Mouse (Mus musculus): ENCODE data around the gene Lins1. TPM values are rescaled to one million over a fixed set of nuclear protein-coding genes. Genes with fewer than 3 reads are reported as not detected.

Gene Lins1
- total RNA-seq (2021) = 1 to 10 TPM; 9.4 to 9.9 TPM
- long read RNA-seq, experiment 1, full-length matches to known transcripts = 2 of 3 reads
- long read RNA-seq, experiment 1, partial matches to known transcripts = 0 of 3 reads
- long read RNA-seq, experiment 1, other reads (novel, unspliced or antisense) = 1 of 3 reads
- long read RNA-seq, experiment 2, full-length matches to known transcripts = 3 of 9 reads
- long read RNA-seq, experiment 2, partial matches to known transcripts = 2 of 9 reads
- long read RNA-seq, experiment 2, other reads (novel, unspliced or antisense) = 4 of 9 reads

DNA sequence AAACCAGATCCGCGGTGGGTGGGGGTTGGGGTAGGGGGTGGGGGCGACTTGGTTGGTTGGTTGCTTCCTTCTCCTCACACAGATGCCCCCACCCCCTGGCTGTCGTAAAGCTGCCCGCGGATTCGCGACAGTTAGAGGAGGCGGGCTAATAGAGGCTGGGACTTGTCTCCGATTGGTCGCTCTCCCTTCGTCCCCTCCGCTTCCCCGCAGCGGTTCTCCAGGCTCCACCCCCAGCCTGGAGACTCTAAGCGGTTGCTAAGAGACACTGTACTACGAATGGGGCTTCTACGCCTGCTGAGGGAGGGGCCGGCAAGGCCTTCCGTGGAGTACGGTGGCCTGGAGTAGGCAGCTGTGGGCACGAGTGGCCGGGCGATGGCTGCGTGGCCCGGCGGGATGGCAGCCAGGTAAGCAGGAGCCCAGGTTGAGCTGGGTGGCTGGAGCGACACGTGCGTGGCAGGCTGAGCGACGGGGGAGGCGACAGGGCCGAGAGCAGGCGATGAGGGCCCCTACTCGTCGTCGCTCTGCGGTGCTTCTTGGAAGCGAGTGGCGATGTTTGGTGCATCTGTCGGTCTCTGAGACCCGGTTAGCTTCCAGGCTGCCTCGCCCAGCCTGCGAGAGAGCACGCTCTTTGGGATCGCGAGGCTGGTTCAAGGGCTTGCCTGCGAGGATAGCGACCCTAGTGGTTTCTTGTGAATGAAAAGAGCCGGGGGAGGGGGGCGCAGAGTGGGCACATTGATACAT, at the start of gene Lins1:
Gene Lins1, plus strand, starts transcription at position 270 of the 741 bp plus-strand sequence.
- peak; percentile 97 to 99 for DNase-seq (ENCODE audit: low spot score in 2 of 2)

DNA sequence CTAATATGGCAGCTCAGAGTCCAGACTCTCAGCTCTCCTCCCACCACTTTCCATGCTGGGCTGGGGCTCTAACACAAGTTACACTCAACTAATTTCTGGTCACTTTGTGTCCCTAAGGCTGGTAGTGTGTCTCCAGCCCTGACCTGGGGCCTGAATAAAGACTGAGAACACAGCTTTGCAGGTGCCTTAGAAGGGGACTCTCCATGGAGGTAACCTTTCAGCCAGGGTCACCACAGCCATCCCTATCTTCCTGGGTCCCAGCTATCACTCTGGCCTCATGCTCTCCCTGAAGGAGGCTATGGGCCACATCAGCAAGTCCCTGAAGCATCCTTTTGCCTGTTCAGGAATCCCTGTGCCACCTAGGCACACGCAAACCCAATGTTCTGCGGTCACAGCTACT, 44.0 kb upstream of the Lins1 start:
- no peak for DNase-seq (ENCODE audit: low spot score in 2 of 2)

DNA sequence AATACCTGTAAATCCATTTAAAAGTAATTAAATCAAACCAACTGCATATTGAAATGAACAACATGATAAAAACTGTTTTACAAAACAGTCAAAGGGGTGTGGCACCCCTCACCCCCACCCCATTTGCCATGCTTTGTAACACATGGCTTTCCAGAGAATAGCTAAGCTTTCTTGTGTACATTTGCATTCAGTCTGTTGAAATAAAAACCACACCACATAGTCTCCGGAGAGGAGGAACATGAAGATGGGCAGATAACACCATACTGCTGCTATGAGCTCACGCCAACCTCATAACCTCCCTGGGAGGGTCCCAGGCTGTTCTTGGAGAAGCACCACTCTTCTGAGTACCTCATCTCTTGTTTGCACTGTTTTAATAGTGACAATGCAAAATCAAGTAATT, 40.5 kb upstream of the Lins1 start:
- no peak for DNase-seq (ENCODE audit: low spot score in 2 of 2)

DNA sequence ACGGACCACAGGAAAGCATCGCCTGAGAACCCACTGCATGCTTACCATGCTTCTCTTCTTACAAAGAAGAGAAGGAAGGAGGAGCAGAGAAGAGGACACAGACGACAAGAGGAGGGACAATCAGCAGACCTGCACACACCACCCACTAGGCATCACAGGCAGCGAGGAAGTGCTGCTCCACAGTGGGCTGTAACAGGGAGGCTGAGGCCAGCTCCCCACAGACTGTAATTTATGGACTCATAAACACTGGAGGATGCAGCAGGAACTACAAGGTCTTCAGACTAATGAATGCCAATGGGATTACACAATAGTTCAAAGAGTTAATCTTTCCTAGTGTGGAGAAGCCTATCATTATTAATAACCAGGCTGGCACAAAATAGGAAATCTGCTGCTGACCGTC, 38.8 kb upstream of the Lins1 start:
- no peak for DNase-seq (ENCODE audit: low spot score in 2 of 2)

DNA sequence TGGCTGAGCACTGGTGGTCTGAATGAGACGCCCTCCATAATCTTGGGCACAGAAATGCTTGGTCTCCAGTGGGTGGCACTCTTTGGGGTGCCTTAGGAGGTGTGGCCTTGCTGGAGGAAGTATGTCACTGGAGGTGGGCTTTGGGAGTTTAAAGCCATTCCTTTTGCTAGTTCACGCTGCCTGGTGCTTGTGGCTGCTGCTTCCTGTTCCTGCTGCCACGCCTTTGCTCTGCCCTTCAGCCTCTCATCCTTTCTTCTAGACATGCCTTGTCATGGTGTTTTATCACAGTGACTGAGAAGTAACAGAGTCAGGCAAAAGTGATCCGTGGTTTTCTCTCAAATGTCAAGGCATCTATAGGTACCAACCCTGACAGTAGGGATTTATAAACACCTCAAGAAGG, 37.5 kb upstream of the Lins1 start:
- DNase-seq (ENCODE audit: low spot score in 2 of 2) = no peak

DNA sequence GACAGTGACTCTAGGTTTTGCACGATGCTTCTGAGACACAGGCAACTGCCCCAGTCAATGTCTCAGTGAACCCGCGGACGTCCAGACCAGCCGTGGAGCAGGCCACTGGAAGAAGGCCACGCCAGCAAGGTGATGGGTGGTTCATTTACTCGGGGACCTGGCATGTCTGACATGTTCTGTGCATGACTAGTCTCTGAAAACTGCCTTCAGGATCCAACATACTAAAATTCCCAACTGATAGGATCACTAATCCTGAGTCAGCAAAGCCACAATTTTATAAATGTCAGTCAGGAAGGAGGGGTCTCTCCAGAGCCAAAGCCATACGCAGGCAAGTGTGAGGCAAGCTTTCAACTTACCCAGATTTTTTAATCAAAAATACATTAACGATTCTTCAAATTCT, 36.1 kb upstream of the Lins1 start:
- DNase-seq (ENCODE audit: low spot score in 2 of 2) = no peak

DNA sequence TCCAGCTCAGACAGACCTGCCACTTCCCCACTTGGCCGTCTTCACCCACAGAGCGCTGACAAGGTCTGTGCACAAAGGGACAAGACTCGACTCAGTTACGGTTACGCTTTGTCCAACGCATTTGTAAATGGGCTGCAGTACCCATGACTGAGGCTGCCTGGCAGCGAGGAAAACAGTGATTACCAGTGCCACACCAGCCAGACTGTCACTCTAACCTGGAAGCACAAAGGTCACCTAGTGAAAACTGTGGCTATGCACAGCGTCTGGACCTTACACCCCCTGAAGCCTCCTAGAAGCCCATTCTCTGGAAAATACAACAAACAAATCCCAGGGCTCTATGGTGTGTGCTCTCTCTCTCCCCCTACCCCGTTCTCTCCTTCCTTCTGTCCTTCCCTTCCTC, 34.2 kb upstream of the Lins1 start:
- DNase-seq (ENCODE audit: low spot score in 2 of 2) = no peak

DNA sequence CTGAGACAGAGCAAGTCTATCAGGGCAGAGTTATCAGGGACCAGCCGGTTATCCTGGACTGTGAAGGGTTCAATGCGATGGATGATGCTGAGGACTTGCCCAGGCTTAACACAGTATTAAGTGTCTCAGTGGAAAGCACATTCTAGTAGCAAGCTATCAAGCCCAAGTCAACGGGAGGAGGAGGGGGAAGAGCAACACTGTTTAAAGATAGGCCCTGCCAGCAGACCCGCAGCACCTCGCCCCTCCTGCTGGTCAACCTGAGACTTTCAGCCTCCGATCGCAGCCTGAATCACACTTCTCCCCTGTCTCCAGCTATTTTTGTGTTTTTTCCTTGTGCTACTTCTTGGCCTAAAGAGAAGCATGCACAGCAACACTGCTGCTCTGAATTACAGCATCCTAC, 29.4 kb upstream of the Lins1 start:
- DNase-seq (ENCODE audit: low spot score in 2 of 2) = no peak

DNA sequence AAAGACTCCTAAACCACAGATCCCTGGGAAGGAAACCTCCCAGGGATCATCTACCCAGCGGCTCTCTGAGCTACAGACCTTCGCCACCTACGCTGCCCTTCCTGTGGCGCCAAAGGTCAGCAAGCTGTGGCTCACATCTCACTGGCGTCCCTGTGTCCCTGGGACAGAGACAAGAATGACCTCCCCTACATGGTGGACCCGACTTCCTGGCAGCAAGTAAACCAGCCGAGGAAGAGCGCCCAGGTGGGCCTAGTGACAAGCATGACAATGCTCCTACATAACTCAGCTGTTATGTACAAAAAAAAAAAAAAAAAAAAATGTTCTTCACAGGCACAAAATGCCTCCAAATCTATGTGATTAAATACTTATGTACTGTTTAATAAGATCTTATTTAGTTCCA, 28.7 kb upstream of the Lins1 start:
- no peak for DNase-seq (ENCODE audit: low spot score in 2 of 2)

DNA sequence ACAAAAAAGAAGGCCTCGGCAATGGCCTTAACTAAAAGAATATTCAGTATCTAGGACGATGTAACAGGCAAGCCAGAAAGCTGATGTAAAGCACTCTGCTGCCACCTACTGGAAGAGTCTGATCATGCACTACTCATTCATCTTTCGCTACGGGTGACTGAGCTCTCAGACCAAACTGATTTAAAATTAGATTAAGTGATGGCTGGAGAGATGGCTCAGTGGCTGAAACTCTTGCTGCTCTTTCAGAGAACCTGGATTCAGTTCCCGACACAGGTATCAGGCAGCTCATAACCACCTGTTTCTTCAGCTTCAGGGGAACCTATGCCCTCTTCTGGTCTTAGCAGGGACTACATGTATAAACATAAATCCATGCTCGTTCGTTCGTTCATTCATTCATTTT, 28.1 kb upstream of the Lins1 start:
- peak; percentile 83 to 87 for DNase-seq (ENCODE audit: low spot score in 2 of 2)

DNA sequence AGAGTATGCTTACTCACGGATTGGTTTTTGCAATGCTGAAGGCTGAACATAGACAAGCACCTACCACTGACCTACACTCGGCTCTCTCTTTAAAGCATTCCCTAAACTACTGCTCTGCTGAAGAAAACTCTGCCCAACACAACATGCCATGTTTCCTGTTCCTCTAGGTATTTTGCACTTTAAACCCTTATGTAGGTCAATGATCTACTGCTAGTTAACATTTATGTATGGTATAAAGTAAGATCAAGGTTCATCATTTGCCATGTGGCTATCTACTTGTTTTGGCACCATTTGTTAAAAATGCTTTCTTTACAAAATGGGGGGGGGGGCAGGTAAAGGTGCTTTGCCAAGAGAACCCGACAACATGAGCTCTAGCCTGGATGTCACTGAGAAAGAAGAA, 26.1 kb upstream of the Lins1 start:
- no peak for DNase-seq (ENCODE audit: low spot score in 2 of 2)

DNA sequence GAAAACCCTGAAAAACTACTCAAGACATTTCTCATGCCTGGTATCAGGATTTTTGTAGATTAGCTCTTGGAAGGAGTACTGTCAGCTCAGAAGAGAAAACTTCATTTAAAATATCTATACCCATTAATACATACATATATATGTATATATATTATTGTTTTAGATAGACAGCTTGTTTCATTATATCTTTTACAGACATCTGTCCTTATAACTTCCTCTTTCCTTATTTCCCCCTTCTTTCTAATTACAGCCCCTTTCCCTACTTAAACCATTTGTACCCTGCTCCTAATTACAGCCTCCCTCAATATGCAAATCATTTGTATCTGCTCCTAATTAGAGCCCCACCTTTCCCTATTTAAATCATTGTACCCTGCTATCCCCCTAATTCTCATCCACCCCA, 22.6 kb upstream of the Lins1 start:
- no peak for DNase-seq (ENCODE audit: low spot score in 2 of 2)

DNA sequence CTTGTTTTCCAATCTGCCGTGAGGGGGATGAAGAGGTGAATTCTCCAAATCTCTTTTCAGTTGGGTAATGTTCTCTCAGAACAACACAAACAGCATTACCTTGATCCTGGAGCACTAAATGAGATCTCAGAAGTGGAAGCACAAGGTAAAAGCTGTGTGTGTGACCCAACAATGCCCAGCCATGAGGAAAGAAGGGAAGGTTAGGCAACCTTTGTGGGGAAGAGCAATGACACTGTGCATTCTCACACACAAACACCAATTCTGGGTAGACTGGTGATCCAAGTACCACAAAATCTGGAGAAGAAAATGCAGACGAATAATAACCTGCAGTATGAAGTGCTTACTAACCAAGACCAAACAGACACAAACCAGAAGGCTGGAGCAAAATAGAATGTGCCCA, 13.9 kb upstream of the Lins1 start:
- no peak for DNase-seq (ENCODE audit: low spot score in 2 of 2)

DNA sequence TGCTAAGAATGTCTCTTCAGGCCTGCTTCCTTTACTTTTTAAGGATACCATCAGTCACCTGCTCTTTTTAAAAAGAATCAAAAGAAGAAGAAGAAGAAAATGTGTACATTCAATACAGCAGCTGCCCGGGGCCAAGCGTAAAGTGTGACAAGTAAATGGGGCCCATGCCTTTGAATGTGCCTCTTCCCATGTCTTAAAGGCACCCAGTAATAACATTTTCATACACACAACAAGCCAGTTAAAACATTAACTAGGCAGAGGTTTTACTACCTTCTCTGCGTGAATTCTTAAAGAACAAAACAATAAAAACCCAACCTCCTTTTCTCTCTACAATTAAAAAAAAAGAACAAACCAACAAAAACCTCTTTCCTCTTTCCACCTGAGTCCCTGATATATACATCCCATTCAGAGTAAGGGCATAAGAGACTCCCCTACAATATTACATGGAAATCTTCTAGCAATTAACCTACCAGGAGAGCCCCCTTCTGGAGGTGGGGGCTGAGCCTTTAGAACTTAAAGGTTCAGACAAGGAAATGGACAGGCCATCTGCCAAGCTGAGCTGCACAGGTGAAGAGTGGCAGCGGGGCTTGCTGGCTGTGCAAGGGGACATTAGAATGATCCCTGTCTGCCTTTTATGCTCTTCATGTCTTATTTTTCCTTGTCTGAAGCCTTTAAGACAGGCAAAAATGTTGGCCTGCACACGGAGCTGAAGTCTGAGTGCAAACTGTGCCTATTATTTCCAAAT, 7.4 kb upstream of the Lins1 start:
- no peak for DNase-seq (ENCODE audit: low spot score in 2 of 2)

DNA sequence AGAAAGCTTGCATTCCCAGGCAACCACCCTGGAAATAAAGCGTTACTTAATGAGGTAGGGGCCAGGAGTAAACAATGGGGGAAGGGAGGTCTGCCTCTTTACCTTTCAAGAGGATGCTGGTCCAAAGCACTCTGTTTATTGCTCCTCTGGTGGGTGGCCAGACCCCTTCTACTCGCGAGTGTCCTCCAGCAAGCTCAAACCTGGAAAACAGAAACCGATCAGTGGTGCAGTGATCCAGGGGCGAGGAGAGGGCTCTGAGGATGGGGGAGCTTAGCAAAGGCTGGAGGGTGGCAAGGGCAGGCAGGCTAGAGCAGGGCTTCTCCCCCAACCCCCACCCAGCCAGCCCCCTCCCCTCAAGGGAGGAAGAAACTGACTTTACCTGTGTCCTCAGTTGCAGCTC, 968 bp upstream of the Lins1 start:
- DNase-seq (ENCODE audit: low spot score in 2 of 2) = no peak

DNA sequence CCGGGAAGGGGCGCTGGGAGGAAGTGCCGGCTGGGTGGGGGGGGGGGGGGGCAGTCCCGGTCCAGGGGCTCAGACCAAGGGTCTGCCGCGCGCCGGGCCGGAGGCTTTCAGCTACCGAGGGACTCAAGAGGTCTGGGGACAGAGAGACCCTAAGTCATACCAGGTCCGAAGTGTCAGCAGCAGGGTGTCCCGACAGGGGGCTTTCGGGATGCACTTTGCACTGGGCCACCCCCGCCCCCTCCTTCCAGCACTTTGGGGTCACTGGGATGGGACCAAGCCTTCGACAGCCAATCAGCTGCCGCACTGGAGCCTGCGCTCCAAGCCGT, 432 bp upstream of the Lins1 start, which contains the start of gene Asb7:
Gene Asb7, minus strand, starts transcription at position 303 of the 326 bp plus-strand sequence.
- DNase-seq (ENCODE audit: low spot score in 2 of 2) = peak in 1 of 2 experiments; percentile 26

DNA sequence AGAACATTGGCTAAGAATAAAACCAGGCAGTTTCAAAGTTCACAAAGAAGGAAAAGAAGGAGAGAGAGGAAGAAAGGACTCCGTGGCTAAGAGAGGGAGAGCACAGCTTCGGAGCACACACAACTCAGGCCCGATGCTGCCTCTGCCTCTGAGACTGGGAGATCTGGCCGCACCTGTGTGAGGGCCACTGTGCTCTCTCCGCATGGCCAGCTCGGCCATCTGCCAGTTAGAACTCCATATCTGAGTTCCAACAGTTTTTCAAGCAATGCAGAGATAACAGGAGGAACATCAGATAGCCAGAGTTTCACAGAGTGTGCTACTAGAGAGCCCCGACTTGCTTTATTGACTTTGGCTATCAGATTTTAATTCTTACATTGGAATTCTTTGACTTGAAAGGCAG, 4.8 kb downstream of the Lins1 start:
- DNase-seq (ENCODE audit: low spot score in 2 of 2) = no peak

DNA sequence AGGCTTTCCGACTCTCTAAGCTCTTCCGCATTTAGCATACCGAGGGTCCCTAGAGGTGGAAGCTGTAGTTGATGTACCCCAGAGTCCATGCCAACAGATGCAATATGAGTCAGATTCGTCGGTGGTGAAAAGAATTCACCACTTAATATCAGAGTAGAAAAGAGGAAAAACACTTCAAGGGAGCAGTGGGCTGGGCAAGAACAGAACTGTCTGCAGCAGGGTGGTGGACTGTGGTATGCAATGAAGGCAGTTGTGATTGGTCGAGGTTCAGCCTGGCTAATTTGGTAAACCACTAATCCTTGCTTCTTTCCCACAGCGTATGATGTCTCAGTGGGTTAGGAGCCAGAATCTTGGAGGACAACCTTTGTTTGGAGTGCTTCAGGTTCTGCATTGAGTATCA, 13.0 kb downstream of the Lins1 start:
- no peak for DNase-seq (ENCODE audit: low spot score in 2 of 2)

DNA sequence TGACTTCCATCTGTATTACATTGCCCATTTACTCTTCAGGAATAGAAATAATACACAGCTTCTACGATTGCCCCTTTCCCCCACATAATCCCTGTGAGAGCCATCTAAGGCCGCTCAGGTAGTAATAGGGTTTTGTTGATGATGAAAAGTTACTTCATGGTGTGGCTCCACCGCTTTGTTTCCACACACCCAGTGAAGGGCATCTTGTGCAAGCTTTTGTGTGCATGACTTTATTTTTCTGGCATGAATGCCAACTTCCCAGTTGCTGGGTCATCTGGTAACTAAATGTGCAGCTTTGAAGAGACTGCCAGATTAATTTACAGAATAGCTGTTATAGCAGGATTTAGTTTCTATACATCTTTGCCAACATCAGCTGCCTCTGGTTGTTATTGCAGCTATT, 14.9 kb downstream of the Lins1 start:
- DNase-seq (ENCODE audit: low spot score in 2 of 2) = no peak

DNA sequence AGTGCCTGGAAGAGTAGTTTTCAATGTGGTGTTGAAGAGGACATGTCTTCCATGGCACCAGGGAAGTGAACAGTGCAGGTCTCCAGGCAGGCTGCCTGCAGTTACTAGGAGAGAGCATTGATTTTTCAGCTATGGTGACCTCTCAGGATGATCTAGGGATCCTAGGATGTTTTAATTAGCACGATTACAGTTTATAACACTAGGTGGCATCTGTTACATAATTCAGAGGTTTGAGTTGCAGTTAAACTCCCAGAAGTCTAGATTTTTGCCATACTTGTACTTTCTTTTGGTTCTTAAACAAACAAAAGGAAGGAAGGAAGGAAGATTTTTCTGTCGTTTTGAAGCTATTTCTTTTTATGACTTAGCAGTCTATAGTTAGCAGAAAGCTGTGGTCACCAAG, 21.5 kb downstream of the Lins1 start:
- DNase-seq (ENCODE audit: low spot score in 2 of 2) = peak in 1 of 2 experiments; percentile 13

DNA sequence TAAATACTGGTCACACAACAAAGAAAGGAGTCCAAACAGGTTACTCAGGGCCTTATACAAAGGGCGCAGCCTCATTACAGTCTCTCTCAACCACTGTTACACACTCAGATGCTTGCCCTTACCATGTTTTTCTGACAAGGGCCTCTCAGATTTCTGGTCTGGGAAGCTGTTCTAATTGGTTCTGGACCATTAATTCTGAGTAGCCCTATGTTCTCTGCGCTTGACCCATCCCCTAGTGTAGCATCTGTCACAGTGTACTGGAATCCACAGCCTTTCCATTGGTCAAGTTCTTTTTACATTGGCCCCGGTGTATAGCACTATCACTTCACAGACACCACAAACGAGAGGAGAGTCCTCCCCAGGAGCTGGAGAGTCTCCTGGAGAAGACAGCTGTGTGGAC, 34.8 kb downstream of the Lins1 start:
- DNase-seq (ENCODE audit: low spot score in 2 of 2) = no peak

DNA sequence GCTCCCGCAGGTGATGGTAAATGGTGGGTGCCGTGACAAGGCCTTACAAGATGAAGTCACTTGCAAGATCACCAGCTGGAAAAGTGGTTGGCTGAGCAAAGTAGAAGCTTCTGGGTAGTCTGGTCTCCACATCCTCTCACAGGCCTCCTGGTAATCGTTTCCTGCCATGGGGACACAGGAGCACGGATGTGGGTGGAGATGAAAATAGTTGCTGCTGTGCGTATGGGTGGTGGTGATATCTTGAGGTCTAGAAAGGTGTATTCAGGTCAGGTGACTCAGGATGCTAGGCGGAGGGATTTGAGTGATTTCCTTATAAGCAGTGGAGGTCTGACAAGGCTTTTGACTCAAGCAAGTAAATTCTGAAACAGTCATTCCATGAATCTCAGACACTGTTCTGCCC, 35.3 kb downstream of the Lins1 start:
- DNase-seq (ENCODE audit: low spot score in 2 of 2) = no peak

Data from layer of hippocampus, postnatal 14 days (tissue).